Mouse (Mus musculus) liver, embryonic 14.5 days (tissue): ENCODE results near the gene Sez6l.

ENCODE experiments used
- CTCF ChIP-seq: IDR thresholded peaks from 2 replicates; pipeline ENCODE4 v1.5.1; 2016; ENCODE audit warnings: antibody characterized with exemption, low read depth, control low read depth
- EP300 ChIP-seq: IDR thresholded peaks from 2 replicates; pipeline ENCODE4 v1.6.1; 2016; ENCODE audit warnings: antibody characterized with exemption, low read depth

DNA sequence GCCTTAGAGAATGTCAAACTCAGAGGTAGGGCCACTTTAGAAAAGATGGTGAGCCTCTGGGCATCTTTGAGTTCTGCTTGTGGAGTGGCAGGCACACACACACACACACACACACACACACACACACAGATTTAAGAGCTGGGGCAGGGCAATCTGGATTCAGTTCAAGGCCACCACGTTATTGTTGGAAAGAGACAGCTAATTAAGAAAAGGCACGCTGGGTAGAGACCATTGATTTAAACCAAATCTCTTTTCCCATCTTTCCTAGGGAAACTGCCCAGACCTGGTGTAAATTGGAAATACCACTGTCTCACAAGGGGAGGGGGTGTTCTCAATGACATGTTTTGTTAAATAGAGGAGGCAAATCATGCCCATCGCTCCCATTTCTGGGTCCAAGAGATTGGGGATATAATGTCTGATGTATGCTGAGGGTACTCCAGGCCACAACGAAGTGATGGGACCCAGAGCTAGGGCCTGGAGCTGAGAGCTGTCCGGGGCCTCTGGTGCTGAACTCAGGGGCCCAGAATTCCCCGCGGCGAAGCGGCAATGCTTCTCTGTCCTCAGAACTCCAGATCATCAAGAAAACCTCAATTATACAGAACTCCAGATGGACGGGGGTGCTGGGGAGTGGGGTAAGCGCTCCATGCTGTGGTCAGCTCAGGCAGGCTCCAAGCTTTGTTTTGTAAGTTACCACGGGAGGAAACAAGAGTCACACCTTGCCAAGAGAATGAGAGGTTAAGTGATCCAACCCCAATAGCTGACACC, 1.7 kb downstream of the Sez6l start:
- TF ChIP-seq CTCF (no peak), EP300 (no peak)
